ENCODE assay signal across 17 mouse cellular contexts in the genomic region with DNA sequence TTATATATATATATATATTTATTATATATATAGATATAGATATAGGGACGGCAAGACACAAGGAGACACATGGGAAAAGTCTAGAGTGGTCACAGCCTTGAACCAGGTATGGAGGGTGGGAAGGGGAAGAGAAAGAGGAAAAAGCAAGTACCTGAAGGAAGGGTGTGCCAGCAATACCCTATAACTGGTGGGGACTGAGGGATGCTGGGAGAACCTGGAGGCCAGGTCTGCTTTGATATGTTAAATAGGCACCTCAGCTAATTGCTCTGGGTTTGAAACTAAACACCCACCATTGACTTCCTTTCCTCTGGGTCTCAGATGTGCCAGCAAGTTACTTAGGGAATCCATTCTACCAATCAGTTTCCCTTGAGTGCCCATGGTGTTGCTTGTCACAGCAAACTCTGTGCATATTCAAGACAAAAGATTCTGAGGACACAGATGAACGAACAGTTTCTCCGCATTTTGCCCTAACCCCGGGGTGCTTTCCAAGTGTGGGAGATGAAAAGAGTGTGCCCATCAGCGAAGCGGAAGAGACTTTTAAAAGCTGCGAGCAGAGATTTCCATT. TPM values are rescaled to one million over a fixed set of nuclear protein-coding genes. Genes with fewer than 3 reads are reported as not detected.
DNase-seq lines count a peak whose midpoint lies in the region; ATAC-seq lines count a peak whose summit lies in the region.
"Had no signal": no experiment of that assay in that cellular context is flagged by ENCODE, and none has a peak within 500 bp of the region (broad histone marks: within the 10 kb centered on the region; RNA-seq: fewer than 3 reads in every experiment).

No protein-coding gene starts in this region.

- H3K4me3 ChIP-seq in hindbrain, embryonic 15.5 days: no peak overlapping the region
- no peak overlapping the region for H3K4me3 ChIP-seq in hindbrain, embryonic 10.5 days
- H3K4me3 ChIP-seq in neural tube, embryonic 11.5 days (ENCODE audit: low read depth, low read length): no peak overlapping the region
- 0 out of 2 replicates have a peak overlapping the region, but pooled peaks have one; percentile 15 for H3K4me3 ChIP-seq in forebrain, embryonic 15.5 days
- H3K4me3 ChIP-seq in neural tube, embryonic 15.5 days (replicated peaks): no peak overlapping the region
- no peak overlapping the region for H3K4me3 ChIP-seq in heart, embryonic 10.5 days
- H3K4me3 ChIP-seq: intestine, embryonic 15.5 days; limb, embryonic 13.5 days had no signal

- ATAC-seq in hindbrain, embryonic 15.5 days (ENCODE audit: low FRiP score, low read depth): no peak
- ATAC-seq in neural tube, embryonic 11.5 days (ENCODE audit: insufficient read depth, low FRiP score, low TSS enrichment): peak; percentile 50; the same call in 1 of the 2 replicates
- peak; percentile 41; the same call in 1 of the 2 replicates for ATAC-seq in forebrain, embryonic 15.5 days (replicated peaks)
- no peak for ATAC-seq in neural tube, embryonic 15.5 days (ENCODE audit: low FRiP score)
- ATAC-seq: intestine, embryonic 15.5 days; Patski had no signal

- 0 out of 2 replicates have a peak, but pooled peaks cover 4% of the 10 kb centered on the region for H3K4me1 ChIP-seq in hindbrain, embryonic 15.5 days (replicated peaks)
- H3K4me1 ChIP-seq in hindbrain, embryonic 10.5 days (replicated peaks): peaks cover 5% of the 10 kb centered on the region
- H3K4me1 ChIP-seq in neural tube, embryonic 11.5 days (ENCODE audit: control insufficient read depth, insufficient read depth, low read length): no peaks in the 10 kb centered on the region
- H3K4me1 ChIP-seq in forebrain, embryonic 15.5 days: peaks cover 5% of the 10 kb centered on the region; the same call in 1 of the 2 replicates
- no peaks in the 10 kb centered on the region; the same call in 1 of the 2 replicates for H3K4me1 ChIP-seq in neural tube, embryonic 15.5 days
- H3K4me1 ChIP-seq in heart, embryonic 10.5 days: no peaks in the 10 kb centered on the region
- H3K4me1 ChIP-seq: intestine, embryonic 15.5 days; limb, embryonic 13.5 days had no signal

- H3K9me3 ChIP-seq in hindbrain, embryonic 15.5 days: no peaks in the 10 kb centered on the region
- no peaks in the 10 kb centered on the region for H3K9me3 ChIP-seq in hindbrain, embryonic 10.5 days
- no peaks in the 10 kb centered on the region for H3K9me3 ChIP-seq in neural tube, embryonic 11.5 days (ENCODE audit: control insufficient read depth, low read length)
- H3K9me3 ChIP-seq in forebrain, embryonic 15.5 days: no peaks in the 10 kb centered on the region
- no peaks in the 10 kb centered on the region for H3K9me3 ChIP-seq in neural tube, embryonic 15.5 days (replicated peaks)
- no peaks in the 10 kb centered on the region for H3K9me3 ChIP-seq in heart, embryonic 10.5 days
- H3K9me3 ChIP-seq: intestine, embryonic 15.5 days; limb, embryonic 13.5 days had no signal

- no peaks in the 10 kb centered on the region for H3K36me3 ChIP-seq in hindbrain, embryonic 15.5 days
- H3K36me3 ChIP-seq in hindbrain, embryonic 10.5 days: no peaks in the 10 kb centered on the region
- no peaks in the 10 kb centered on the region for H3K36me3 ChIP-seq in neural tube, embryonic 11.5 days (ENCODE audit: control insufficient read depth, insufficient read depth, low read length)
- no peaks in the 10 kb centered on the region for H3K36me3 ChIP-seq in forebrain, embryonic 15.5 days
- H3K36me3 ChIP-seq in neural tube, embryonic 15.5 days: no peaks in the 10 kb centered on the region
- H3K36me3 ChIP-seq in heart, embryonic 10.5 days: no peaks in the 10 kb centered on the region
- H3K36me3 ChIP-seq: intestine, embryonic 15.5 days; limb, embryonic 13.5 days had no signal

- DNase-seq in hindbrain, embryonic 10.5 days (ENCODE audit: low spot score): no peak
- DNase-seq in neural tube, embryonic 11.5 days (ENCODE audit: low spot score): no peak
- DNase-seq in neural tube, embryonic 10.5 days (ENCODE audit: extremely low spot score, low spot score): no peak
- no peak for DNase-seq in heart, embryonic 10.5 days (ENCODE audit: low spot score)
- no peak for DNase-seq in frontal cortex, postnatal 25 days (ENCODE audit: low spot score in 2 of 2)
- DNase-seq: B cell, adult 2 months; cerebellum, adult 9-11 months; gastrocnemius, postnatal 14 days; heart, postnatal 10 days; kidney, postnatal 4 days had no signal

- H3K9ac ChIP-seq in hindbrain, embryonic 15.5 days: no peak overlapping the region
- H3K9ac ChIP-seq in neural tube, embryonic 11.5 days (ENCODE audit: low read length): no peak overlapping the region
- no peak overlapping the region for H3K9ac ChIP-seq in forebrain, embryonic 15.5 days (replicated peaks)
- H3K9ac ChIP-seq in neural tube, embryonic 15.5 days (replicated peaks): no peak overlapping the region
- H3K9ac ChIP-seq: intestine, embryonic 15.5 days; limb, embryonic 13.5 days; liver, embryonic 14.5 days had no signal

- H3K27me3 ChIP-seq in hindbrain, embryonic 15.5 days: no peaks in the 10 kb centered on the region
- H3K27me3 ChIP-seq in hindbrain, embryonic 10.5 days (ENCODE audit: insufficient read depth, poor library complexity, severe bottlenecking): no peaks in the 10 kb centered on the region
- no peaks in the 10 kb centered on the region for H3K27me3 ChIP-seq in neural tube, embryonic 11.5 days (ENCODE audit: control insufficient read depth, insufficient read depth, low read length)
- no peaks in the 10 kb centered on the region for H3K27me3 ChIP-seq in forebrain, embryonic 15.5 days
- no peaks in the 10 kb centered on the region for H3K27me3 ChIP-seq in neural tube, embryonic 15.5 days (replicated peaks)
- H3K27me3 ChIP-seq in heart, embryonic 10.5 days (ENCODE audit: insufficient read depth, poor library complexity, severe bottlenecking): no peaks in the 10 kb centered on the region
- H3K27me3 ChIP-seq: intestine, embryonic 15.5 days; limb, embryonic 13.5 days; Patski had no signal

- 23% methylated on average over 7 of the region's 7 CpGs for WGBS in hindbrain, embryonic 15.5 days
- 38% methylated on average over 7 of the region's 7 CpGs for WGBS in hindbrain, embryonic 10.5 days
- 51% methylated on average over 7 of the region's 7 CpGs for WGBS in neural tube, embryonic 11.5 days
- 16% methylated on average over 7 of the region's 7 CpGs for whole genome bisulfite sequencing in forebrain, embryonic 15.5 days
- WGBS in neural tube, embryonic 15.5 days: 30% methylated on average over 7 of the region's 7 CpGs
- WGBS in heart, embryonic 10.5 days: 67% methylated on average over 7 of the region's 7 CpGs

- peak overlapping the region; percentile 26; the same call in 1 of the 2 replicates for H3K4me2 ChIP-seq in hindbrain, embryonic 15.5 days
- no peak overlapping the region for H3K4me2 ChIP-seq in neural tube, embryonic 11.5 days (ENCODE audit: low read depth)
- peak overlapping the region; percentile 36 for H3K4me2 ChIP-seq in forebrain, embryonic 15.5 days (replicated peaks)
- peak overlapping the region; percentile 33 for H3K4me2 ChIP-seq in neural tube, embryonic 15.5 days
- H3K4me2 ChIP-seq: intestine, embryonic 15.5 days; limb, embryonic 13.5 days had no signal

- H3K27ac ChIP-seq in hindbrain, embryonic 15.5 days (replicated peaks): no peak overlapping the region
- no peak overlapping the region for H3K27ac ChIP-seq in hindbrain, embryonic 10.5 days
- no peak overlapping the region for H3K27ac ChIP-seq in neural tube, embryonic 11.5 days (ENCODE audit: low read depth, low read length)
- H3K27ac ChIP-seq in forebrain, embryonic 15.5 days (replicated peaks): no peak overlapping the region
- H3K27ac ChIP-seq in neural tube, embryonic 15.5 days (replicated peaks): no peak overlapping the region
- no peak overlapping the region for H3K27ac ChIP-seq in heart, embryonic 10.5 days
- H3K27ac ChIP-seq: intestine, embryonic 15.5 days; limb, embryonic 13.5 days; liver, embryonic 14.5 days had no signal

RNA-seq across cellular contexts. Expression of gene Gpc6, which starts 42.6 kb away (rescaled TPM):
- 19.6 and 22.1 TPM in 2 replicates for polyA plus RNA-seq in hindbrain, embryonic 15.5 days (2015; fragmentation: Nextera tagmentation; extraction: Ambion mirVana)
- 34.3 and 39.0 TPM in 2 replicates for polyA plus RNA-seq in hindbrain, embryonic 10.5 days (2016; fragmentation: Nextera tagmentation; extraction: Ambion mirVana)
- 30.9 and 31.2 TPM in 2 replicates for polyA plus RNA-seq in neural tube, embryonic 11.5 days (2014; fragmentation: Nextera tagmentation; extraction: Ambion mirVana)
- 18.3 TPM in 2 replicates for polyA plus RNA-seq in forebrain, embryonic 15.5 days (2015; fragmentation: Nextera tagmentation; extraction: Ambion mirVana)
- polyA plus RNA-seq in neural tube, embryonic 15.5 days (2015; fragmentation: Nextera tagmentation; extraction: Ambion mirVana): 24.1 and 24.6 TPM in 2 replicates
- polyA plus RNA-seq in heart, embryonic 10.5 days (2016; fragmentation: Nextera tagmentation; extraction: Ambion mirVana): 12.3 and 31.8 TPM in 2 replicates

Comparison
In these comparisons a context has a peak if more than half of its experiments do, and no peak if none do; other contexts are left out.
1. ATAC-seq: peak in neural tube, embryonic 11.5 days (single experiment) and forebrain, embryonic 15.5 days (single experiment); none in hindbrain, embryonic 15.5 days (single experiment) and neural tube, embryonic 15.5 days (single experiment).